Mouse (Mus musculus): Measurements from ENCODE around the gene Phlda1. TPM values are rescaled to one million over a fixed set of nuclear protein-coding genes. Genes with fewer than 3 reads are reported as not detected.

Phlda1 gene
- total RNA-seq, 2 experiments from 2014 or later = 23.9 to 24.4 TPM

Other genes starting within 250 kb of the Phlda1 start
- gene Bbs10, start 207.6 kb upstream of the Phlda1 start, total RNA-seq (2021) = 1 to 10 TPM; 4.2 to 5.4 TPM
- 100 to 1,000 TPM; 164 to 177 TPM for gene Nap1l1, start 33.1 kb upstream of the Phlda1 start, total RNA-seq (2021)

Measured in layer of hippocampus, postnatal 14 days (tissue).